Mouse (Mus musculus) spleen, adult 18-20 months (tissue): Measurements from ENCODE around the gene Ppp1r36.

Source experiments
- DNase-seq, 2 experiments: peaks; one replicate each; pipeline ENCODE4 v3.0.0; 2022; ENCODE audit warnings: mixed read lengths in 2 of 2

The Ppp1r36 gene

DNA sequence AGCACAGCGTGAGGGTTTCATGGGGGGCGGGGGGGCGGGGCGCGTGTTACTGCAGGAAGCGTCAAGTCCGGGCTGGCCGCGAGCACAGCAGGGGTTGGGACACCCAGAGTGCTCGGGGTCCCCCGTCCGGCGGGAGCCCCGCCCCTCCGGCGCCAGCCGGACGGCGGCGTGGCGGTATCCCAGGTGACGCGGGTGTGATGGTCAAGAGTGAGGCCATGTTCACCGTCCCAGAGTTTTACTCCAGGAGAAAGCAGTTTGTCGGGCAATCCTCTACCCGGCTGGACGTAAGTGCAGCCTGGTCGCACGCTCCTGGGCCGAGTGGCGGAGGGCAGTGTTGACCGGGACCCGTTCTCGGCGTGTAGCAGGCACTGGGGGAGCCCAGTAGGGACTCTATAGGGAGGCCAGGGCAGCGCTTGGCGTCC, at the start of gene Ppp1r36:
Gene Ppp1r36, plus strand, starts transcription at position 106 of the 422 bp plus-strand sequence.
- peak in 1 of 2 experiments; percentile 15 for DNase-seq

DNA sequence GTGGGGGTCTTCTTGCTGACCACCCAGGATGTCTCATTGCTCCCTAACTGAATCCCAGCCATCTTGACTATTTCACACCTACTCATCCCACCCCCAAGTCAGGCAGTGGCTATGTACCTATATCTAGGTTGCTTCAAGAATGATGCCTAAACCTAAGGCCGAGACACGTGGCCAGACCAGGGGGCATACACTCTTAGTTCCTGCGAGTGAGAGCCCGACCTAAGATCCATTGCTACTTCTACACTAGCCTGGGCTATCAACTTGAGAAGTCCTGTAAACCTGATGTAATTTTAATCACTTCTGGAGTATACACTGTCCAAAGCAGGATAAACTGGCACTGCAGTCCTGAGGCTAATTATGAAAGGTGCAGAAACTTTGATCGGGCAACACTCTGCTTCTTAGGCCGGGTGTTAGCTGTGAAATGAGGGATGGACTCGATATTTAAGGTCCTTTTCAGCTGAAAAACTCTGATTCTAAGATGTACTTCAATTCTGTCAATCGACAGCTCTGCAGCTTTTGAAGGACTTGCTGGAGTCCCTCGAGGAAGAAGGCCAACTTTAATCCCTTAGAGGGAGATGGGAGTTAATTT, 49.0 kb upstream of the Ppp1r36 start:
- no peak for DNase-seq

DNA sequence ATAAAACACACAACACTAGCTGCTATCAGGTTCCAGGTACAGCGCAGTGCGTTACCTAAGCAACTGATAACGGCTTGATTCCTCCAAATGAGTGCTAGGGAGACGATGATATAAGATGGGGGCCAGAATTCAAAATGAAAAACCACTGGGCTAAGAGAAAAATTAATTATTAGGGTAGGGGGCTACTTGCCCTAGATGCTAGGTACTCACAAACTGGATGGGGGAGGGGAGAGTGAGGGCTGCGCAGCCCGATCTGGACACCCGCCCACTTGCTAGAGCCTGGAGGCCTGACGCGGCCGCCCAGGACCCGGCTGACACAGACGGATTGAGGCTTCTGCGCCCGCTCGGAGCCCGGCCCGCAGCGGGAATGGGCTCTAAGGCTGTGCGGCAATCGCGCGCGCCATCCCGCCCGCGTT, 48.5 kb upstream of the Ppp1r36 start:
- no peak for DNase-seq

DNA sequence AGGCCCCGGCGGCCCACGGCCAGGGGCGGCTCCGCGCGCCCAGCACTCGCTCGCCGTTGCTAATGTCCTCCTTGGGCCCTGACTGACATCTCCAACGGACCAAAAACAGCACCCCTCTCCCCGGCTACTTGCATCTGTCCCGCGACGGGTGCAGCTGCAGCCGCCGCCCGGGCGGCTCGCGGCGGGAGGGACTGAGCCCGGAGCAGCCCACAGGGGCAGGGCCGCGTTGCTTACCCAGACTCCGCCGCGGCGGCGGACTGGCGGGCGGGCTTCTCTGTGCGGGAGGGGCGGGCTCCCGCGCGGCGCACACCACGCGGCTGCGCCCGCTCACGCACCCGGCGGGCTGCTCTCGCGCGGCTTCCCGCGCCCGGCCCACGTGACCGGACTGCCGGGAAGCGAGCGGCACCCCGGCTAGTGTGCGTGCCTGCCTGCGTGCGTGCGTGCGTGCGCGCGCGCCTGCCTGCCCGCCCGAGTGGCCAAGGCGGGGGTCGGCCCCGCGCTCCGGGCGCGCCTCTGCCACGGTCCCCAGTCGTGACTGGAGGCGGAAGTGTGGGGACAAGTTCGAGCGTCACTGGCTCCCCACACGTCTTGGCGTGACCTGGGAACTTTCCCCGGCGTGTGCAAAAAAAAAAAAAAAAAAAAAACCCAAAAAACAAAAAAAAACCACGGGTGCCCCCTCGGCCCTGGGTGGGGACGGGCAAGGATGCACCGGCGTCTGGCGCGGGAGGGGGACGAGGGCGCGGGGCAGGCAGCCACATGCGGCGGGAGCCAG, 47.9 kb upstream of the Ppp1r36 start, which contains the start of gene Zbtb25:
Gene Zbtb25, minus strand, starts transcription at position 397 of the 772 bp plus-strand sequence.
- DNase-seq: peak; percentile 69 to 77

DNA sequence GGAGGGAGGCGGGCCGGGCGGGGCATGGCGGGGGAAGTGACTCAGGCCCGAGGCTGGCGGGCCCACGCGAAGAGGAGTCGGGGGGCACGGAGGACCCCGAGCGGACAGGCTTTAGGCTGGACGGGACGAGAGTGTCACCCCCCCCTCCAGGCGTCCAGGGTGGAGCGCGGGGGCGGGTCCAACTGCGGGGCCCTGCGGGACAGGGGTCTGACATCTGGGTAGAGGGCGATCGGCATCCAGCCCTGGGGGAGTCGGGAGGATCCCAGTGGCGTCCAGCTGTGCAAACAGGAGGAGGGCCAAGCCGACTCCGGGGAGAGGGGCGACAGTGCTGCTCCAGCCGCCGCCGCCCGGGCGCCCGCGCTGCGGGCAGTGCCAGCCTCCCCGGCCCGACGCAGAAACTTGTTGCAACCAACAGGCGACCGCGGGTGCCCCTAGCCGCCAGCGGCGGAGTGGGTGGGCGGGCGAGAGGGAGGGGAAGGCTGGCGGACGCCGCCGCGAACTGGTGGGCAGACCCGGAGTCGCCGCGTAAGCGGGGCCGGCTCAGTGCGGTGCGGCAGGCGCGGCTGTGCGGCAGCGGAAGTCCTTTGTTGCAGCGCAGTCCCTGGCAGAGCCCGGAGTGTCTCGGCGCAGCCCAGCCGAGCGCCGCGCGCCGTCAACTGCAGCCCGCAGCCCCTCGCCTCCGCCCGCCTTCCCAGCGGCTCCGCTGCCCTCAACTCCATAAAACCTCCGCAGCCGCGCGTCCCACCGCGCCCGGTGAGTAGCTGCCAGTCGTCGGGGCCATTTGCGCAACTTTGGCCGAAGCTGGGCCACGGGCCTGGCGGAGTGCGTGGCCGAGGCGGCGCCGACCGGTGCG, 47.1 kb upstream of the Ppp1r36 start, which contains the start of gene Zbtb1:
Gene Zbtb1, plus strand, starts transcription at position 289 of the 853 bp plus-strand sequence.
- peak; percentile 82 to 83 for DNase-seq

DNA sequence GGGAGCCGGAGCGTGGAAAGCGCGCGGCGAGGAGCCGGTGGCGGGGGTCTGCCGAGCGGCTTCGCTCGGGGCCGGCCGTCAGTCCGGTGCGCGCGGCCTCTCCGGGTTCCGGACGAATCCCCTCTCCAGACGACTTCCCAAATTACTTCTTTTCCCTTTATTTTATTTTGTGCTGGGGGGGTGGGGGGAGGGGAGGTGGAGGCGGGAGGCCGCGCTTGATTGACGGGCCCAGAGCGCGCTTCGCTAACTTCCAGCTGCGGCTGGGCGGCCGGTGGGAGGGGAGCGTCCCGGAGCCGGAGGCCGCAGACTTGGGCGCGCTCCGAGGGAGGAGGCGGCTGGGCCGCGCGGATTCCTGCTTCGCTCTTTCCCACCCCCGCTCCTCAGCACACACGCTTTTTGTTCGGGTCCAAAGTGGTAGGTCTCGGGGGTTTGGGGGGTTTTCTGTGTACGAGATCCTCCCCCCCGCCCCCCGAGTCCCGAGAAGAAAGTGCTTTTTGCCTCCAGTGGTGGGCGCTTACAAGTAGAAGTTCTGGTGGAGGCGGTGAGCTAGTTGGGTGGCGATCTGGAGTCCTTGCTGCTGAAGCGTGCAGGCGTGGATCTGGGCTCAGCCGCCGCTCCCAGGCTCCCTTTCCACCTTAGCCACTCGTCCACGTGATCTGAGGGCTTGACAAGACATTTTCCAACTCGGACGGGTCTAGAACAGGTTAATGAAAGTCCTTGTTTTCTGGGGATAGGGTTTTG, 46.3 kb upstream of the Ppp1r36 start:
- peak; percentile 71 to 77 for DNase-seq

DNA sequence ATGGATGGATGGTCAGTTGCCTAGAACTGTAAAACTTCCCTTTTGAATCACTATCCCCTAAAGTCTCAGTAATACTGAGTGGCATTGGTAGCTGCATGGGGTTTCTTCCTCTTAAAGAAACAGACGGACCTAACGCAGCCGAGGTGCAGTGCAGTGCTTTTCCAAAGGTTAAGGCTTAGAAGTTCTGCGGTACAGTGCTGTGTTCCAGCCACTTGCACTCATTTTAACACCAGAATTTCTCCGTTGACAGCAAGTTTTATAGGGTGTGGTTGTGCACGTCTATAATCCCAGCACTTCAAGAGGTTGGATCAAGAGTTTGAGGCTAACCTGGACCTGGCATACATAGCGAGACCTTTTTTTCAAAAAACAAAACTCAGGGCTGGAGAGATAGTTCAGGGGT, 45.3 kb upstream of the Ppp1r36 start:
- DNase-seq: no peak

DNA sequence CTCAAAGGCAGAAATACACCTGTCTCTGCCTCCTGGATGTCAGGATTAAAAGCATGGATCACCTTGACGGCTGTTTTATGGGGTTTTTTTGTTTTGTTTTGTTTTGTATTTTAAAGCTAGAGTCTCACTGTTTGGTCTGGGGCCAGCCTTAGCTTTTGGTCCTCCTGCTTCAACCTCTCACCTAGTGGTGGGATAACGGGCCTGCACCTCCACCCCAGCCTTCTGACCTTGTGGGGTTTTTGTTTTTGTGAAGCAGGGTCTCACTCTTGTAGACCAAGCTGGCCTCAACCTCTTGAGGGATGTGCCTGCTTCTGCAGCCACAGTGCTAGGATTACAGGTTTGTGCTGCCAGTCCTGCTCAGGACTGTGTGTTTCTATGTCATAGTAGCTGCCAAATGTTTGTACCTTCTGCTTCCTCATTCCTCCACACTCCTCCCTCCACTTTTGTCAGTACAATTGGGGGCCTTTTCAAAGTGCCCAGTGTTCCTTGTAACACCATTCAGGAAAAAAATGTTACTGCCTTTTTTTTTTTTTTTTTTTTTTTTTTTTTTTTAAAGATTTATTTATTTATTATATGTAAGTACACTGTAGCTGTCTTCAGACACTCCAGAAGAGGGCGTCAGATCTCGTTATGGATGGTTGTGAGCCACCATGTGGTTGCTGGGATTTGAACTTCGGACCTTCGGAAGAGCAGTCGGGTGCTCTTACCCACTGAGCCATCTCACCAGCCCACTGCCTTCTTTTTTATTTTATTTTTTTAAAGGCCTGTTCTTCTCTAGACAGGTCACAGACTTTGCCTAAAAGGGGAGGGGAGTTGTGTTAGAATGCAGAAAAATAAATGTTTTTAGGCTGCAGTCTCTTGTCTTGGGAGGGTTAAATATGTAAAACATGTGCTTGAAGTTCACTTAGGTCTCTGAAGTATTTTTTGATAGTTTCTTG, 44.2 kb upstream of the Ppp1r36 start:
- no peak for DNase-seq

DNA sequence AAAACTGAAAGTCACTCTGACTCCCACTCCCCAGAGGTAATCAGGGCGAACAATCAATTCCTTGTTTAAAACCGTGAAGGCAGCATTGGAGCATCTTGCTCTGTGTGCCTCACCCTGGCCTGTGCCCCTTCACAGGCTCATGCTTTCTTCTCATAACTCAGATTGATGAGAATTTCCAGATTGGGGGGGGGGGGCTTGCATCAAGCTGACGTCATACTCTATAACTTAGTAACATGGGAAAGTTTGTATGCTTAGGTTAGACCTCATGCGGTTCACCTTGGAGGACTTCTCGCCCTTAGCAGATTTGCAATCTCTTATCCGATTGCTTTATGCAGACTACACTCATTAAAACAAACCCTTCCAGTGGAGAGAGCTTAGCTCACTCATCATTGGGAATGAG, 43.3 kb upstream of the Ppp1r36 start:
- no peak for DNase-seq

DNA sequence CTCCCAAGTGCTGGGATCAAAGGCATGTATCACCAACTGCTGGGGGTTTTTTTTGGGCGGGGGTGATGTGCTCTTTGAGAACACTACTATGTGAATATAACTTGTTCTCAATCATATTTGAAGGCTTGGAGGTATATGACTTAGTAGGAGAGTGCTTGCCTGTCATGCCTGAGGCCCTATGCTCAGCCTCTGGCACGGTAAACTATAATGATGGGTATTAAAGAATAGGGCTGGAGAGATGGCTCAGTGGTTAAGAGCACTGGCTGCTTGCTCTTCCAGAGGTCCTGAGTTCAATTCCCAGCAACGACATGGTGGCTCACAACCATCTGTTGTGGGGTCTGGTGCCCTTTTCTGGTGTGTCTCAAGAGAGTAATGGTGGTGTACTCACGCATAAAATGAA, 42.4 kb upstream of the Ppp1r36 start:
- no peak for DNase-seq

DNA sequence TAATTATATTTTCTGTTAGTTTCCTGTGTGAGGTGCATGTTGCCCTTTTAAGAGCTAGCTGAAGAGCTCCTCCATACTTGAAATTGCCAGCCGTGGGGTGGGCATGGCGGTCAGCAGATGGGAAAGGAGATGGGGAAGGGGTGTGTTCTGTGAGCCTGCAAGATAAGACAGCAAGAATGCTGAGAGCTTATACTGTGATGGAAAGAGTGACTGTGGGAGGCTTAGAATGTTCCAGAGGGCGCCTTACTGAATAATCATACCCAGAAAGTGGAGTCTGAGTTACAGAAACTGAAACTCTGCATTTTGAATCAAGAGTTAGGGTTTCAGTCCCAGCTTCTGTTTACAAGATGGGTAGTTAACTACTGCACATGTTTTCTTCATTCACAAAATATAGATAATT, 41.8 kb upstream of the Ppp1r36 start:
- DNase-seq: no peak

DNA sequence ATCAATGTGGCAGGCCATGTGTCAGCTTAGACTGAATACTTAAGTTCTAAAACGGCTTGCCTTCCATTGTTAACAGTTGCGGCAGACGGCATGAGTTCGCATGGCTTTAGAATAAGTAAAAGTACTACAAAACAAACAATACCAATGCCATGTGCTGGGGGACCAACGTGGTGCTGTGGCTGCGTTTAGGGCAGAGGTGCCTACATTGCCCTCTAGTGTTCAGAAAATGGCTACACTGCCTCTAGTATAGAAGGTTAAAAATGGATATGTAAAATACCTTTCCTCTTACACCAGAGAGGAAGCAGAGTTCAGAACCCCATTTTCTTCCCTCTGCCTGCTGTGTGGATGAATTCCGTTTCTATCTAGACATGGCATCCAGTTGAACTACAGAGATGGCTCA, 40.7 kb upstream of the Ppp1r36 start:
- DNase-seq: peak in 1 of 2 experiments; percentile 42

DNA sequence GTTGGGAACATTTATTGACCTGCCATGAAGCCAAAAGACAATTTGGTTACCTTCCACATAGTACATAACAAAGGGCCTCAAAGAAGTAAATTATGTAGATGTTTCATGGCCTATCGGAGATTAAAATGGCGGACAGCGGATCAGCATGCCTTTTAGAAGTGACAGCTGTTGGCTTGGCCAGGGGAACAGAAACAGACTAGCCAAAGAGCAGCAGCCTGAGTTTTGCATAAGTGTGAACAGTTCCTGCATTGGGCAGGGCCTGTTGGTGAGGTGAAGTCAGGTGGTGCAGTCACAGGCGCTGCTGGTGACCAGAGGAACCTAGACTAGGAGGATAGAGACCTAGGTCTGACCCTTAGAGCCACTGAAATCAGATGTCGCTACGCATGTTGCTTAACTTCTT, 40.3 kb upstream of the Ppp1r36 start:
- DNase-seq: no peak

DNA sequence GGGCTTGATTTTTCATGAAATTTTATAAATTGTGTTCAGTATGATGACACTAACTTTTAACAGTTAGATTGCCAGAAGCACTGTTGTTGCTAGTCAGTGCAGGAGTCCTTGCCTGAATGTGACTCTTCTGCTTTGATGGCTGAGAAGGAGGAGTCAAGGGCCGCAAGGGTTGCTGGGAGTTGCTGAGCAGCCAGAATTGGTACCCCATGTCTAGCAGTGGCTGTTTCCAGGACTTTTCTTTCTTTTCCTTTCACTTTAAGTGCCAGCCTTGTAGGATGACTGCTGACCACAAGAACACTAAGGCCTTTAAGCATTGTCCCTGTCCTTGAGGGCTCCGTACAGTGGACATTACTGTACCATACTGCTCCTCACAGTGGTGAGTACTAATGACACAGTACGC, 39.6 kb upstream of the Ppp1r36 start:
- DNase-seq: no peak

DNA sequence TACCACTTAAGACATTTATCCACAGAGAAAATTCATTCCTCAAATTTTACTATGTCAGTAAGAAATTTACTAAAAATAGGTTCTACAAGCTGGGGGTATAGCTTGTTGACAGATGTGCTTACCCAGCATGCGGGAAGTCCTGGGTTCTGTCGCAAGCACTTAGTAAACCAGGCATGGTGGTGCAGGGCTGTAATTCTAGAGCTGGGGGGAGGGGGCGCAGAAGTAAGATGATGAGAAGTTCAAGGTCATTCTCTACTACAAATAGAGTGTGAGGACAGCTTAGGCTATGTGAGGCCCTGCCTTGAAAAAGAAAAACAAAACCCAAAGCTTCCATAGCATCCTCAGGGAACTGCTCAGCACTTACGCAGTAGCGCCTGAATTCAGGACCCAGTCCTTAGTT, 38.8 kb upstream of the Ppp1r36 start:
- DNase-seq: no peak

DNA sequence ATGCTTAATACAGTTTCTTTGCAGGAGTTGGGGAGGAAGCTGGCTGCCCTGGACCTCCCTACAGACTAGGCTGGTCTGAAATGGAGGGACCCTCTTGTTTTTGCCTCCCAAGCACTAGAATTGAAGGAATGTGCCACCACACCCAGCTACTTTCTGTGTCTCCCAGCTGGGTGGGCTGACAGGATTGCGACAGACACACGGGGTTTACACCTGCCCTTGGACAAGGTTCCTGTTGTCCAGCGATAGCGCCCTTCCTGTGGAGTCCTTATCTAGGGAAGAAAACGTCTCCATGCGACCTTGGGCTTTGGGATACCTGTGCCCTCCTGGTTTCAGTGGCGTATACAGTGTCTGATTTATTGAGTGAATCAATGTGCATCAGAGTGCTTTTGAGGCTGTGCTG, 37.2 kb upstream of the Ppp1r36 start:
- no peak for DNase-seq

DNA sequence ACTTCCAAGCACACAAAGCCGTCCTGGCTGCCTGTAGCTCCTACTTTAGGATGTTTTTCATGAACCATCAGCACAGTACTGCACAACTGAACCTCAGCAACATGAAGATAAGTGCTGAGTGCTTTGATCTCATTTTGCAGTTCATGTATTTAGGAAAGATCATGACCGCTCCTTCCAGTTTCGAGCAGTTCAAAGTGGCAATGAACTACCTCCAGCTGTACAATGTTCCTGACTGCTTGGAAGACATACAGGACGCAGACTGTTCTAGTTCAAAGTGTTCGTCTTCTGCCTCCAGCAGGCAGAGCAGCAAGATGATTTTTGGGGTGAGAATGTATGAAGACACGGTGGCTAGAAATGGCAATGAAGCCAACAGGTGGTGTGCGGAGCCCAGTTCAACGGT, 32.0 kb upstream of the Ppp1r36 start:
- DNase-seq: no peak

DNA sequence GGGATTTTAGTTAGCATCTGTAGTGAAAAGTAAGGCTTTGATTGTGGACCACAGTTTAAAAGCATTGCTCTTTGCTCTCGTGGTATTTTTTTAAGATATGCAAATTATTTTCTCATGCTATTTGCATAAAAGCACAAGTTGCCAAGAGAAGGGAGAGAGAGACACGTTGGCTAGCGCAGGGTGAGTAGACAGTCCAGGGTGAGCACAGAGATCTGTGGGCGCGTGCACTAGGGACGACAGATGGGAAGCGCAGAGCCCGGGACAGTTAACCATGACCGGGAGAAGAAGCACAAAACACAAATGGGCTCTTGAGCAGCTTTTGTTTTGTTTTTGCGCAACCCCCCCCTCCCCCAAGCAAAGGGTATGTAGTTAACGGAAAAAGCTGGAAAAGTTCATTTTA, 28.5 kb upstream of the Ppp1r36 start:
- DNase-seq: no peak

DNA sequence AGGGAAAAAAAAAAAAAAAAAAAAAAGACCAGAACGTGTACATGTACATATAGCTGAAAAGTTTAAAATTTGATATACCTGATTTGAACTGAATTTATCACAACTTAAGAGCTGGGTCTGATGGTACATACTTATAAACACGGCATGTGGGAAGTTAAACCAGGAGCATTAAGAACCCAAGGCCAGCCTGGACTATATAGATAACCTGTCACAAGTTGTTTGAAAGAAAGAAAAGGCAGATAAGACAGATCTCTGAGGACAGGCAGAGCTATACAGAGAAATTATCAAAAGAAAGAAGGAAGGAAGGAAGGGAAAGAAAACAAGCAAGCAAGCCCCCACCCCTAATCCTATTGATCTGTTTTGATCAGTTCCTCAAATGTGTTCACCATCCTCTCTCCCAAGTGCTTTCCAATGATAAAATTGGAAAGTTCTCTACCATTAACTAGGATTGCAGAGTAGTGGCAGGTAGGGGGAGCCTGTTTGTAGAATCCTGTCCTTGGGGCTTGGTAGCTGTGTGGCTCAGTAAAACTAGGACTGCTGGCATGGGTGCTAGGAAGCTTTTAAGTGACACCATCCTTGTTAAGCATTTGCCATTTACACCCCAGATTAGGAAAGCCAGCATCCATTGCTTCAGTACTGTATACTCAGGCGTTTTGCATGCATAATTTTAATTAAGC, 25.6 kb upstream of the Ppp1r36 start:
- DNase-seq: no peak

DNA sequence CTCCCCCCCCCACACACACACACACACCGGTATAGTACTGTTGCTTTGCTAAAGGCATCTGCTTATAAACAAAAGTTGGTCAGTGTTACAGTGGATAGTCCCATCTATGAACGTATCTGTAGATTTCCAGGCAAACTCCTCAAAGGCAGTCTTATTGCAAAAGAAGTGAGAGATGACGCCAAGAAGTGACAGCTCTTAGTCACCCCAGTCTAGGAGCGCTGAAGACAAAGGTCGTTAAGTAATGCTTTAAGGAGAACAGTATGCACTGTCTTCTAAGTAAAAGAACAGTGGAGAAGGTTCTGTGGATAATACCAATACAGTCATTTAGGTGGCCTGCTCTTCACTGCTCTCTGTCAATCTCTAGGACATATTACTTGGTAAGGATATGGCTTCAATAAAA, 24.4 kb upstream of the Ppp1r36 start:
- no peak for DNase-seq

DNA sequence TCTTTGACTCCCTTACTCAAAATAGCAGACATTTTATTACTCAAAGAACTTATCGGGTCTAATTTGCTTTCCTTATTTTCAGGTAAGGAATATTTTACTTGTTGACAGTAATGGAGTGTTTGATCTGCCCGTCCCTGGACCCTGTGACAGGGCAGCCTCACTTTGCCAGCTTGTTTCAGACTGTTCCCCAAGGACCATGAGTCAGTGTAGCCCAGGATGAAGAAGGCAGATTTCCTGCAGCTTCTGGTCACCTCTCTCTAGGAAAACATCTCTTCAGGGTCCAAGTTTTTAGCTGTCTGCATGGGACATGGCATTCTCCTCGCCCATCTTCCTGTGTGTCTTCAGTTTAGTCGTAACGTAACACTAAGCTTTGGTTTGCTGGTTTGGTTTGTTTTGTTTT, 20.1 kb upstream of the Ppp1r36 start:
- no peak for DNase-seq
